Mouse (Mus musculus) liver, embryonic 12.5 days (tissue): ENCODE data around the gene Umad1. TPM values are rescaled to one million over a fixed set of nuclear protein-coding genes. Genes with fewer than 3 reads are reported as not detected.
"Not testable (repeated sequence)": the region's sequence is repeated elsewhere in the genome, so short reads cannot be mapped to it uniquely, and the experiment has no call there.

Experiments
- ATAC-seq: fragments of 200-750 bp; cut with Nextera tagmentation; 2 replicates; pipeline ENCODE4 v1.8.0; 2017; ENCODE audit warnings: moderate number of reproducible peaks, mild to moderate bottlenecking, moderate library complexity
- H3K27ac ChIP-seq: fragments of 300-500 bp; sonication (generic); 2 replicates; pipeline ENCODE4 v1.5.1; 2016; ENCODE audit warnings: mild to moderate bottlenecking
- H3K27me3 ChIP-seq: fragments of 300-500 bp; sonication (generic); replicated peaks from 2 replicates; pipeline ENCODE4 v1.6.1; 2016; ENCODE audit warnings: mild to moderate bottlenecking, moderate library complexity
- H3K36me3 ChIP-seq: fragments of 300-500 bp; sonication (generic); 2 replicates; pipeline ENCODE4 v1.6.1; 2016; ENCODE audit warnings: mild to moderate bottlenecking, moderate library complexity
- H3K4me1 ChIP-seq: fragments of 300-500 bp; sonication (generic); 2 replicates; pipeline ENCODE4 v1.6.1; 2016
- H3K4me2 ChIP-seq: fragments of 300-500 bp; sonication (generic); 2 replicates; pipeline ENCODE4 v1.6.1; 2016; ENCODE audit warnings: mild to moderate bottlenecking, moderate library complexity
- H3K4me3 ChIP-seq: fragments of 300-500 bp; sonication (generic); 2 replicates; pipeline ENCODE4 v1.5.1; 2016; ENCODE audit warnings: mild to moderate bottlenecking, moderate library complexity
- H3K9ac ChIP-seq: fragments of 300-500 bp; sonication (generic); 2 replicates; pipeline ENCODE4 v1.6.1; 2016; ENCODE audit warnings: mild to moderate bottlenecking, moderate library complexity
- H3K9me3 ChIP-seq: fragments of 300-500 bp; sonication (generic); replicated peaks from 2 replicates; pipeline ENCODE4 v1.6.1; 2016; ENCODE audit warnings: mild to moderate bottlenecking, moderate library complexity
- WGBS: fragments of 180-500 bp; shearing (Covaris S2); methylation state at CpG from one replicate; pipeline ENCODE4 v1.1.7; 2016; ENCODE audit not compliant: insufficient replicate concordance; 5-methylcytosine and 5-hydroxymethylcytosine counted together
- polyA plus RNA-seq: library from polyadenylated mRNA; unstranded; fragments of >200 nt; fragmentation: Nextera tagmentation; extraction: Ambion mirVana; gene quantifications from 2 replicates; pipeline ENCODE4 v1.2.1, GENCODE M21; 2016

Gene Umad1
- polyA plus RNA-seq, 1 experiment from 2014 or later: 17.4 TPM

GRCm38 (mm10) chr6:8283255-8283654, 24.2 kb downstream of the Umad1 start:
- Histone ChIP-seq H3K4me3 (no peak overlapping the region), H3K4me1 (no peaks in the 10 kb centered on the region), H3K9ac (no peak overlapping the region), H3K36me3 (peaks cover 10% of the 10 kb centered on the region), H3K9me3 (no peaks in the 10 kb centered on the region), H3K27ac (no peak overlapping the region), H3K4me2 (no peak overlapping the region), H3K27me3 (no peaks in the 10 kb centered on the region)
- WGBS: 54% methylated on average over 4 of the region's 4 CpGs
- ATAC-seq: no peak

DNA sequence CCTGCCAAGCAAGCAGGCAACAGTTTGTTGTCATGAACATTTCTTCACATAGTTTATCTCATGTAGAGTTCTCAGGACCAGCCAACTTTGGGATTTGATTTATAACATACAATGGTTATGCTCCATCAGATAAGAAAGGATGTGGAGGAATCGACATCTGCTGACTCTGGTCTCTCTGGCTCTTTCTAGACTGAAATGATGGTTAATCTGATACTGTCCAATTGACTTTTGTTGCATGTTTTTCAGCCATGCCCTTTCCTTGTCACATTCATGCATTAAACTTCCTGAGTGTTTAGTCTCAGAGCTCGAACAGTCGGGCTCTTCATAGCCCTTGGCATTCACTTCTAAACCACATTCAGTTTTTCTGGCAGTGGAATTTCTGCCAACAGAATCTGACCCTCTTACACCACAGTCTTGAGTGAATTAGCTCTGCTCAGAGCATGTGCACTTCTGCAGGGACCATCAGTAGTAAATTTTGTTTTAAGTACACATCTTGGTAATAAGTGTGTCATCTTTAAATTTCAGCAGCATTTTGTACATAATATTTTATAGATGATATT, 26.4 kb downstream of the Umad1 start:
- no peaks in the 10 kb centered on the region for H3K9me3 ChIP-seq
- no peaks in the 10 kb centered on the region for H3K4me1 ChIP-seq
- H3K9ac ChIP-seq: no peak overlapping the region
- 69% methylated on average over 3 of the region's 3 CpGs for WGBS
- H3K36me3 ChIP-seq: 0 out of 2 replicates have a peak, but pooled peaks cover 5% of the 10 kb centered on the region
- no peak overlapping the region for H3K4me3 ChIP-seq
- H3K4me2 ChIP-seq: no peak overlapping the region
- ATAC-seq: no peak
- no peak overlapping the region for H3K27ac ChIP-seq
- H3K27me3 ChIP-seq: no peaks in the 10 kb centered on the region

DNA sequence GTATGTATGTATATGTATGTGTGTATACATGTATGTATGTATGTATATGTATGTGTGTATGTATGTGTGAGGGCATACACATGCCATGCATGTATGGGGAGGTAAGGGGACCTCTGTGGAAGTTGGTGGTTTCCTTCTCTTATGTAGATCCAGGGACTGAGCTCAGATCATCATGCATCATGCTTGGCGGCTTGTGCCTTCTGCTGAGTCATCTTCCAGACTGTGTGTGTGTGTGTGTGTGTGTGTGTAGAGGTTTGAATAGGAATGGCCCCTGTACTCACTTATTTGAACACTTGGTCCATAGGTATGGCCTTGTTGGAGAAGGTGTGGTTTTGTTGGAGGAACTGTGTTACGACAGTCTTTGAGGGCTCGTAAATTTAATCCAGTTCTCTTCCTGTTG, 27.1 kb downstream of the Umad1 start:
- no peaks in the 10 kb centered on the region for H3K9me3 ChIP-seq
- no peaks in the 10 kb centered on the region for H3K4me1 ChIP-seq
- no peak for ATAC-seq
- 0 out of 2 replicates have a peak, but pooled peaks cover 5% of the 10 kb centered on the region for H3K36me3 ChIP-seq
- H3K27ac ChIP-seq: no peak overlapping the region
- no peak overlapping the region for H3K9ac ChIP-seq
- no peak overlapping the region for H3K4me3 ChIP-seq
- WGBS: 78% methylated on average over 3 of the region's 3 CpGs
- no peak overlapping the region for H3K4me2 ChIP-seq
- H3K27me3 ChIP-seq: no peaks in the 10 kb centered on the region

GRCm38 (mm10) chr6:8288755-8289580, 29.9 kb downstream of the Umad1 start:
- Histone ChIP-seq H3K36me3 (0 out of 2 replicates have a peak, but pooled peaks cover 5% of the 10 kb centered on the region), H3K9ac (no peak overlapping the region), H3K4me3 (no peak overlapping the region), H3K27ac (no peak overlapping the region), H3K4me1 (no peaks in the 10 kb centered on the region), H3K4me2 (no peak overlapping the region), H3K9me3 (no peaks in the 10 kb centered on the region), H3K27me3 (no peaks in the 10 kb centered on the region)
- 75% methylated on average over 4 of the region's 4 CpGs for WGBS
- ATAC-seq: no peak

GRCm38 (mm10) chr6:8294048-8294784, 35.1 kb downstream of the Umad1 start:
- H3K9me3 ChIP-seq: no peaks in the 10 kb centered on the region
- no peaks in the 10 kb centered on the region for H3K27me3 ChIP-seq
- no peaks in the 10 kb centered on the region for H3K36me3 ChIP-seq
- 84% methylated on average over 4 of the region's 4 CpGs for WGBS
- H3K4me3 ChIP-seq: no peak overlapping the region
- no peak overlapping the region for H3K27ac ChIP-seq
- H3K4me2 ChIP-seq: no peak overlapping the region
- ATAC-seq: no peak
- H3K9ac ChIP-seq: no peak overlapping the region
- no peaks in the 10 kb centered on the region for H3K4me1 ChIP-seq

GRCm38 (mm10) chr6:8299066-8299863, 40.2 kb downstream of the Umad1 start:
- H3K36me3 ChIP-seq: no peaks in the 10 kb centered on the region
- H3K27me3 ChIP-seq: no peaks in the 10 kb centered on the region
- H3K27ac ChIP-seq: no peak overlapping the region
- no peak overlapping the region for H3K4me2 ChIP-seq
- no peaks in the 10 kb centered on the region for H3K9me3 ChIP-seq
- no peak for ATAC-seq
- no peaks in the 10 kb centered on the region for H3K4me1 ChIP-seq
- 71% methylated on average over 6 of the region's 6 CpGs for WGBS
- no peak overlapping the region for H3K9ac ChIP-seq
- no peak overlapping the region for H3K4me3 ChIP-seq

DNA sequence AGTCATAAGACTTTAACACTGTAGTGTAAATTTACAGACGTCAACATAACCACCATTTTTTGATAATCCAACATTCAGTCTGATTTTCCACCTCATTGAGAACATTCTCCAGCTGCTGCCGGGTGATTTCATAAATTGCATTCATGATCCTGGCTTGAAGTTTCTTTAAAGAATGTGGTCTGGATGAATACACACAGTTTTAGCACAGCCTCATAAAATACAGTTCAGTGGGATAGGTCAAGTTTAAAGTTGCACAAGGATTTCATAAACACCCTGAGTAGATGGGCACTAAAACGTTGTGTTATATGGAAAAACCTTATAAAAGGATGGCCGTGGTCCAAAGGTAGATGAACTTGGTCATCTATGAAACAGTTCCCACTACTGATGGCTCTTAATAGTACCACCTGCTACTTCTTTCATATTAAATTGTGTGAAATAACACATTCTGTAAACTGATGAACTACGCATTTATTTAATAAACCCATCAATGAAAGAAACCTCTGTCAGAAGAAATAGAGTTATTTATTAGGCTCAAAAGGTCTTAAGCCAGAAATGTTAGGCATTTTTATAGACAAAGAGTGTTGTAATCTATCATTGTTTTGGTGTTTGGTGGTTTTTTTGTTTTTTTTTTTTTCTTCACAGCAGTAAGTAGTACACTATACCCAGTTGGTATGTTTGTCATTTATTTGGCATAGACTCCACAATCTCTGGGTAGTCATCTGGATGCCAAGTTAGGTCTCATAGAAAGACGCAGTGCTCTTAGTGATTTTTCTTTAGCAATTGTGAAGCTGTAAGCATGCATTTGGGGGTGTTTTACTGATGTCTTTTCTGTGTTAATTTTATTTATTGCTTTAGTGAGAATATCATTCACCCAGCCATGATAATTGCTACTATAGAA, 49.0 kb downstream of the Umad1 start:
- H3K9ac ChIP-seq: no peak overlapping the region
- H3K9me3 ChIP-seq: no peaks in the 10 kb centered on the region
- H3K4me3 ChIP-seq: no peak overlapping the region
- H3K27ac ChIP-seq: no peak overlapping the region
- no peaks in the 10 kb centered on the region for H3K36me3 ChIP-seq
- ATAC-seq: no peak
- H3K4me1 ChIP-seq: no peaks in the 10 kb centered on the region
- WGBS: 79% methylated on average over 6 of the region's 6 CpGs
- no peaks in the 10 kb centered on the region for H3K27me3 ChIP-seq
- H3K4me2 ChIP-seq: no peak overlapping the region

- WGBS: 72% methylated on average over 2 of the region's 2 CpGs
- Histone ChIP-seq H3K4me2 (no peak overlapping the region), H3K4me1 (no peaks in the 10 kb centered on the region), H3K27ac (no peak overlapping the region), H3K27me3 (no peaks in the 10 kb centered on the region), H3K36me3 (no peaks in the 10 kb centered on the region), H3K9ac (no peak overlapping the region), H3K9me3 (no peaks in the 10 kb centered on the region), H3K4me3 (no peak overlapping the region)
- ATAC-seq: no peak
Observed at GRCm38 (mm10) chr6:8312554-8312953, 53.5 kb downstream of the Umad1 start.

- H3K27me3 ChIP-seq: no peaks in the 10 kb centered on the region
- no peaks in the 10 kb centered on the region for H3K4me1 ChIP-seq
- H3K9ac ChIP-seq: no peak overlapping the region
- no peaks in the 10 kb centered on the region for H3K9me3 ChIP-seq
- H3K4me2 ChIP-seq: no peak overlapping the region
- no peak overlapping the region for H3K27ac ChIP-seq
- H3K4me3 ChIP-seq: no peak overlapping the region
- no peak for ATAC-seq
- H3K36me3 ChIP-seq: no peaks in the 10 kb centered on the region
Observed at GRCm38 (mm10) chr6:8316201-8316600, 57.1 kb downstream of the Umad1 start.

- Histone ChIP-seq H3K9me3 (no peaks in the 10 kb centered on the region), H3K36me3 (no peaks in the 10 kb centered on the region), H3K4me2 (no peak overlapping the region), H3K27ac (no peak overlapping the region), H3K4me1 (no peaks in the 10 kb centered on the region), H3K9ac (no peak overlapping the region), H3K4me3 (no peak overlapping the region), H3K27me3 (no peaks in the 10 kb centered on the region)
- no peak for ATAC-seq
- 88% methylated on average over 2 of the region's 2 CpGs for WGBS
Observed at GRCm38 (mm10) chr6:8319591-8319990, 60.5 kb downstream of the Umad1 start.

DNA sequence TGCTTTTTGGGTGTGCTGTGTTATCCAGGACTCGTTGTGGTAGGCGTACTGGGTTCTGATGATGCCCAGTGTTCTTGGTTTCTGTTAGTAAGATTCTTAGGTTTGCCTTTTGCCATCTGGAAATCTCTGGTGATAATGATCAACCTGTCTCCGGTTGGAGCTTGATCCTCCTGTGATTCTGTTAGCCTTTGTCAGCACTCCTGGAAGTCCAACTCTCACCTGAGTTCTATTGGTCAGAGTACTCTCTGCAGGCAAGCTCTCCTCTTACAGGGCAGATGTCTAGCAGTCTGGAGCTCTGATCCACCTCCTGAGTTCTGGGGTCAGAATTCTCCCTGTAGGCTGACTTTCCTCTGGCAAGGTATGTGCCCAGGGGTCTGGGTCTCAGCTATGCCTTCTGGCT, 72.4 kb downstream of the Umad1 start:
- not testable (repeated sequence) for H3K9ac ChIP-seq, H3K27me3 ChIP-seq, H3K4me1 ChIP-seq, ATAC-seq, H3K9me3 ChIP-seq, H3K36me3 ChIP-seq, H3K4me2 ChIP-seq, H3K4me3 ChIP-seq, H3K27ac ChIP-seq
- WGBS: 85% methylated on average over 3 of the region's 3 CpGs
